Comparison of ENCODE assay signal across 8 mouse cellular contexts in genomic region chr10:67729271-67729670, GRCm38 (mm10).
A peak's percentile ranks its signal among the peaks of the same experiment; 100 is the strongest.
DNase-seq lines count a peak whose midpoint lies in the region; ATAC-seq and TF ChIP-seq lines count a peak whose summit lies in the region.

No protein-coding gene starts in this region.

- no peaks in the 10 kb centered on the region for H3K36me3 ChIP-seq in kidney, postnatal 0 days (ENCODE audit: insufficient read depth, low read length)

- TF ChIP-seq CTCF in gastrocnemius, adult 2 months (IDR thresholded peaks at IDR 0.05), result peak; percentile 80
- TF ChIP-seq CTCF in kidney, postnatal 0 days (IDR thresholded peaks at IDR 0.05; ENCODE audit: low read depth), result peak; percentile 88

- H3K4me3 ChIP-seq in gastrocnemius, adult 2 months, result no peak overlapping the region
- H3K4me3 ChIP-seq in kidney, postnatal 0 days (replicated peaks; ENCODE audit: low read depth, low read length), result no peak overlapping the region

- H3K9me3 ChIP-seq in kidney, postnatal 0 days (replicated peaks; ENCODE audit: low read length), result no peaks in the 10 kb centered on the region

- H3K9ac ChIP-seq in kidney, postnatal 0 days (ENCODE audit: low read depth, low read length), result no peak overlapping the region

- 50% methylated on average over 6 of the region's 6 CpGs for WGBS in kidney, postnatal 0 days

- intact Hi-C loops in gastrocnemius, adult 2 months (cut with DNase I), result loop anchor here (2.0 to 10.0 kb wide), 3 partner anchors 126 to 414 kb away; no protein-coding TSS in a partner anchor

- H3K27me3 ChIP-seq in kidney, postnatal 0 days (ENCODE audit: insufficient read depth, low read length), result no peaks in the 10 kb centered on the region

- no peak overlapping the region for H3K27ac ChIP-seq in gastrocnemius, adult 2 months
- H3K27ac ChIP-seq in kidney, postnatal 0 days, result no peak overlapping the region

- DNase-seq in Muller cell, postnatal 12 days (ENCODE audit: inconsistent ontology term), result peak; percentile 56
- peak; percentile 71 to 77 for DNase-seq in cerebellum, postnatal 14 days
- peak; percentile 62 for DNase-seq in gastrocnemius, adult 2 months
- DNase-seq in kidney, postnatal 0 days (ENCODE audit: low spot score), result peak; percentile 91
- peak; percentile 76 for DNase-seq in lung, postnatal 10 days
- DNase-seq in retina, postnatal 7 days (ENCODE audit: low read depth, low spot score), result peak; percentile 31
- DNase-seq in spleen, adult 12 weeks (ENCODE audit: low spot score), result no peak

- peak; percentile 62 for ATAC-seq in CD4-positive, CD25-positive, alpha-beta regulatory T cell, adult 4 months
- no peak for ATAC-seq in kidney, postnatal 0 days (replicated peaks; ENCODE audit: low FRiP score, low read depth)

- H3K4me1 ChIP-seq in kidney, postnatal 0 days (replicated peaks; ENCODE audit: insufficient read depth, low read length), result no peaks in the 10 kb centered on the region

- no peak overlapping the region for H3K4me2 ChIP-seq in kidney, postnatal 0 days (ENCODE audit: low read length)
